Mouse (Mus musculus): ENCODE results near the gene Nfkbie. TPM values are rescaled to one million over a fixed set of nuclear protein-coding genes. Genes with fewer than 3 reads are reported as not detected.
A peak's percentile ranks its signal among the peaks of the same experiment; 100 is the strongest.

Gene Nfkbie
- polyA plus RNA-seq, 1 experiment from 2014 or later: 1.6 TPM

DNA sequence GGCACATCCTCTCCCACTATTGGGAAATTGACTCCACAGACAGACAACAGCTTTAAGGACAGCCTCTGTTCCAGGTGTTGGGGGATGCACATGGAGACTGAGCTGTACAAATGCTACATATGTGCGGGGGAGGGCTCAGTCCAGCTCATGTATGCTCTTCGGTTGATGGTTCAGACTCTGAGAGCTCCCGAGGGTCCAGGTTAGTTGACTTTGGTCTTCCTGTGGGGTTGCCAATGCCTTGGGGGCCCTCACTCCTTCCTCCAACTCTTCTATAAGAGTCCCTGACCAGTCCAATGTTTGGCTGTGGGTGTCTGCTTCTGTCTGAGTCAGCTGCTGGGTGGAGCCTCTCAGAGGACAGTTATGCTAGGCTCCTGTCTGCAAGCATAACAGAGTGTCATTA, 2.4 kb upstream of the Nfkbie start:
- H3K27ac ChIP-seq (replicated peaks): no peak overlapping the region
- no peak overlapping the region for H3K4me2 ChIP-seq (replicated peaks; ENCODE audit: low read depth)
- no peaks in the 10 kb centered on the region for H3K36me3 ChIP-seq (ENCODE audit: control insufficient read depth, insufficient read depth, low read length)
- no peaks in the 10 kb centered on the region for H3K9me3 ChIP-seq (ENCODE audit: control insufficient read depth, low read length)
- DNase-seq (ENCODE audit: low spot score) (no peak), ATAC-seq (ENCODE audit: low FRiP score, low TSS enrichment) (no peak)
- H3K9ac ChIP-seq (ENCODE audit: low read length): no peak overlapping the region
- 79% methylated on average over 3 of the region's 3 CpGs for WGBS
- no peaks in the 10 kb centered on the region; the same call in 1 of the 2 replicates for H3K27me3 ChIP-seq (ENCODE audit: control insufficient read depth, insufficient read depth, low read length)
- peaks cover 3% of the 10 kb centered on the region; the same call in 1 of the 2 replicates for H3K4me1 ChIP-seq (replicated peaks; ENCODE audit: control insufficient read depth, insufficient read depth)
- TF ChIP-seq EP300 (optimal IDR thresholded peaks at IDR 0.05): no peak
- no peak for TF ChIP-seq CTCF (IDR thresholded peaks at IDR 0.05; ENCODE audit: low read depth)
- H3K4me3 ChIP-seq (ENCODE audit: low read depth, low read length): no peak overlapping the region

DNA sequence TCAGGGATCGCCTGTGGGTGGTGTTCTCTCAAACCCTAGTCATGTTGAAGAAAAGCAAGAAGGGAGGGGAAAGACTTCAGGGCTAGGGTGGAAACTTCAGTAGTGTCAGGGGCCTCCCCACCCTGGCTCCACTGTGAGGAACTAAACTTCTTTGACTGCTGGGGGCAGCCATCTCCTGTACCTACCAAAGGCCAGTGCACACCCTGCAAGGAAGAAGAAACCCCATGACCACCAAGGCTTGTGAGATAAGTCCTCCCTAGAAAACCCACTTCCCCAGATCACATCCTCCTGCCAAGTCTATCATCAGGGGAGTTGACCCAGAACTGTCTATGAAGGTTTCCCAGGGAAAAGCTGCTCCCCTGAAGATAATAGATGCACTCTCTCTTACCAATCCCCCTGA, 1.1 kb upstream of the Nfkbie start:
- Histone ChIP-seq H3K27me3 (ENCODE audit: control insufficient read depth, insufficient read depth, low read length) (no peaks in the 10 kb centered on the region; the same call in 1 of the 2 replicates), H3K36me3 (ENCODE audit: control insufficient read depth, insufficient read depth, low read length) (no peaks in the 10 kb centered on the region), H3K27ac (replicated peaks) (no peak overlapping the region), H3K9ac (ENCODE audit: low read length) (no peak overlapping the region), H3K4me2 (replicated peaks; ENCODE audit: low read depth) (no peak overlapping the region), H3K9me3 (ENCODE audit: control insufficient read depth, low read length) (no peaks in the 10 kb centered on the region), H3K4me3 (ENCODE audit: low read depth, low read length) (no peak overlapping the region), H3K4me1 (replicated peaks; ENCODE audit: control insufficient read depth, insufficient read depth) (peaks cover 3% of the 10 kb centered on the region; the same call in 1 of the 2 replicates)
- no peak for ATAC-seq (ENCODE audit: low FRiP score, low TSS enrichment)
- WGBS: 58% methylated on average over 1 of the region's 1 CpGs
- no peak for TF ChIP-seq CTCF (IDR thresholded peaks at IDR 0.05; ENCODE audit: low read depth)
- TF ChIP-seq EP300 (optimal IDR thresholded peaks at IDR 0.05): no peak
- DNase-seq (ENCODE audit: low spot score): no peak

DNA sequence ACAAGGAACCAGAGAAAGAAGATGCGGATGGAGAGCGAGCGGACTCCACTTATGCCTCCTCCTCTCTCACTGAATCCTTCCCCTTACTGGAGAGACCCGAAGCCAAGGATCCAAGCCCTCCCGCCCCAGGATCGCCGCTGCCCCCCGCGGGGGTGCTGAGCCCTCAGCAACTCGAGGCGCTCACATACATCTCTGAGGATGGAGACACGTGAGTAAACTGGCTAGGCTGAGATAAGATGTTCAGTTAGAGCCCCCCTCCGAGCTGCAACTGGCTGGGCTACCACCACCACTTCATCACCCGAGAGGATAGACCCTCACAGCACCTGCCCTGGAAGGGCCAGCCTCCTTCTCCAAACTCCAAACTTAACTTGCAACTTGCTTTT, 595 bp downstream of the Nfkbie start:
- H3K4me2 ChIP-seq (replicated peaks; ENCODE audit: low read depth): peak overlapping the region; percentile 73
- no peaks in the 10 kb centered on the region for H3K27me3 ChIP-seq (ENCODE audit: control insufficient read depth, insufficient read depth, low read length)
- peaks cover 3% of the 10 kb centered on the region; the same call in 1 of the 2 replicates for H3K4me1 ChIP-seq (replicated peaks; ENCODE audit: control insufficient read depth, insufficient read depth)
- 2% methylated on average over 14 of the region's 14 CpGs for WGBS
- TF ChIP-seq EP300 (optimal IDR thresholded peaks at IDR 0.05): no peak
- no peak for TF ChIP-seq CTCF (IDR thresholded peaks at IDR 0.05; ENCODE audit: low read depth)
- DNase-seq (ENCODE audit: low spot score) (no peak), ATAC-seq (ENCODE audit: low FRiP score, low TSS enrichment) (no peak)
- H3K9ac ChIP-seq (ENCODE audit: low read length): peak overlapping the region; percentile 68
- H3K9me3 ChIP-seq (ENCODE audit: control insufficient read depth, low read length): no peaks in the 10 kb centered on the region
- H3K27ac ChIP-seq (replicated peaks): no peak overlapping the region
- H3K36me3 ChIP-seq (ENCODE audit: control insufficient read depth, insufficient read depth, low read length): no peaks in the 10 kb centered on the region
- peak overlapping the region; percentile 58 for H3K4me3 ChIP-seq (ENCODE audit: low read depth, low read length)

DNA sequence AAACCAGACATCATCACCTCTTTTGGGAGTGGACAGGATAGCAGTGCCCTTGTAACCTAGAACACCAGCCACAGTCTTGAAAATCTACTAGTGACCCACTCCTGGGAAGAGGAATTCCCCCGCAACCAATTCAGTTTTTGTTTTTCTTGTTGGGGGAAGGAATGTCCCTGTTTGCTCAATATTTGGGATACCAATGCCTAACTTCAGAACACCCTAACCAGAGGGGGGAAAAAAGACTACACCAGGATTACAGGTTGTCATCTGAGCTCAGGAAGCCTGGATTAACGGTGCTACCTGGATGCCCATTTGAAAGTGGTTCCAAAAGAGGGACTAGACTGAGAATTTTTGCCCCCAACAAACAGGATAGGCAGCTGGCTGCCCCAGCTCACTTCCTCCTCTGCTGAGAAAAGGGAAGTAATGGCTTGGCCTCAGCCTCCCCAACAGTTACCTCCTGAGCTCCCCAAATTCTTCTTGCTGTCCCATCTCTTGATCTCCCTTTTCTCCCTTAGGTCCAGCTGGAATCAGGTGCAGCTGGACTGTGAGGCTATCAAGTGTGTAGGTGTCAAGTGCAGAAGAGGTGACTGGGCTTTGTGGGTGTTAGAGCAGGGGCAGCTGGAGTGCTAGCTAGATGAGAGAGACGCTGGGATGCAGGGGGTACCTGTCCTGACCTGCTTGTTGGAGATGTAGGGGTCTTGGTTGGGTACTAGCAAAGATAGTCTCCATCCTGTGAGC, 1.2 kb downstream of the Nfkbie start:
- Histone ChIP-seq H3K9ac (ENCODE audit: low read length) (no peak overlapping the region), H3K9me3 (ENCODE audit: control insufficient read depth, low read length) (no peaks in the 10 kb centered on the region), H3K4me1 (replicated peaks; ENCODE audit: control insufficient read depth, insufficient read depth) (peaks cover 3% of the 10 kb centered on the region; the same call in 1 of the 2 replicates), H3K27ac (replicated peaks) (no peak overlapping the region), H3K27me3 (ENCODE audit: control insufficient read depth, insufficient read depth, low read length) (no peaks in the 10 kb centered on the region), H3K36me3 (ENCODE audit: control insufficient read depth, insufficient read depth, low read length) (no peaks in the 10 kb centered on the region), H3K4me3 (ENCODE audit: low read depth, low read length) (peak overlapping the region; percentile 58), H3K4me2 (replicated peaks; ENCODE audit: low read depth) (peak overlapping the region; percentile 73)
- DNase-seq (ENCODE audit: low spot score): no peak
- ATAC-seq (ENCODE audit: low FRiP score, low TSS enrichment): no peak
- WGBS: 66% methylated on average over 3 of the region's 3 CpGs
- TF ChIP-seq EP300 (optimal IDR thresholded peaks at IDR 0.05) (no peak), CTCF (IDR thresholded peaks at IDR 0.05; ENCODE audit: low read depth) (no peak)

DNA sequence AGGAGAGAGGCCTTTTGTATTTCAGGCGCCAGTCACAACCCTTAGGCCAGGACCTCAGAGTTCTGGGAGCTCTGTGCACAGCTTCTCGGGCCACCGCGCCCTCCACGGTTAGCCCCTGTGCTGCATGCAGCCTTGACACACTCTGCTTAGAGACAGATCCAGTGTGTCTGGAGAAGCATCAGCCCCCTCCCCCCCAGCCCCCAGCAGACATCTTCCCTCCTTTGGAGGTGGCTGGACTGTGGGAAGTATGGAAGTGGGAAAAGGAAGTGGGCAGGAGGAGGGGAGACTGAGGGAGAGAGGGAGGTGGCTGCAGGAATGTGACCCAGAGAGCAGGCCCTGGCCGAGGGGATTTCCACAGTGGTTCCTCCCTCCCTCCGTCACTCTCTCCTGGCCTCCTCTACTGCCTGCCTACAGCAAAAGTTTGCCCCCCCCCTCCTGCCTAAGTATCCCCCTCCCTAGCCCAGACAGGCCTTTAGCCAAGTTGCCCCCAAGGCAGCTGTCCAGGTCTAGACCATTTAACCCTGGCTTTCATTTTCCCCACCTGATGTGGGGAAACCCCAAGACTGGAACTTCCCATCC, 1.8 kb downstream of the Nfkbie start:
- H3K27ac ChIP-seq (replicated peaks): no peak overlapping the region
- no peaks in the 10 kb centered on the region for H3K27me3 ChIP-seq (ENCODE audit: control insufficient read depth, insufficient read depth, low read length)
- TF ChIP-seq EP300 (optimal IDR thresholded peaks at IDR 0.05) (no peak), CTCF (IDR thresholded peaks at IDR 0.05; ENCODE audit: low read depth) (no peak)
- WGBS: 63% methylated on average over 7 of the region's 7 CpGs
- no peak overlapping the region for H3K4me2 ChIP-seq (replicated peaks; ENCODE audit: low read depth)
- H3K36me3 ChIP-seq (ENCODE audit: control insufficient read depth, insufficient read depth, low read length): no peaks in the 10 kb centered on the region
- no peak overlapping the region for H3K9ac ChIP-seq (ENCODE audit: low read length)
- H3K4me1 ChIP-seq (replicated peaks; ENCODE audit: control insufficient read depth, insufficient read depth): peaks cover 3% of the 10 kb centered on the region; the same call in 1 of the 2 replicates
- no peak overlapping the region for H3K4me3 ChIP-seq (ENCODE audit: low read depth, low read length)
- DNase-seq (ENCODE audit: low spot score) (no peak), ATAC-seq (ENCODE audit: low FRiP score, low TSS enrichment) (no peak)
- H3K9me3 ChIP-seq (ENCODE audit: control insufficient read depth, low read length): no peaks in the 10 kb centered on the region
